Mouse (Mus musculus) NIH3T3 (cell line): ENCODE results near the gene Zfp318.

Experiments used
- DNase-seq: peaks from one replicate; pipeline ENCODE4 v3.0.0-alpha.2; 2012; ENCODE audit warnings: low read depth

Gene Zfp318

DNA sequence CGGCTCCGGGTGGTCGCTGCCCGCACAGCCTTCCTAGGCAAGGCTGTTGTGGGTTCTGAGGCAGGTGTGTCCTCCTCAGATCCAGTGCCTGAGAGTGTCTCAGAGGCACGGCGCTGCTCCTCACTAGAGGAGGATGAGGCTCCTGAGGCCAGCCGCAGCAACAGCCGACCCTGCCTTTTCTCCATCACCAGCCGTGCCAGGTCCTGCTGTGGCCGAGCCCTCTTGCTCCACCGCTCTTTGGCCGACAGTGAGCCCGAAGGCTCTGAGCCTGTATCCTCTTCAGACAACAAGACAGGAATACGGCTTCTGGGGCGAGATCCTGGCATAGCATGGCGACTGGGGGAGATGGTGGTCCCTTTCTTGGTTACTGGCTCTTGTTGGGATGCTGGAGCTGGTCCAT lies 62.7 kb downstream of the Zfp318 start:
- no peak for DNase-seq

DNA sequence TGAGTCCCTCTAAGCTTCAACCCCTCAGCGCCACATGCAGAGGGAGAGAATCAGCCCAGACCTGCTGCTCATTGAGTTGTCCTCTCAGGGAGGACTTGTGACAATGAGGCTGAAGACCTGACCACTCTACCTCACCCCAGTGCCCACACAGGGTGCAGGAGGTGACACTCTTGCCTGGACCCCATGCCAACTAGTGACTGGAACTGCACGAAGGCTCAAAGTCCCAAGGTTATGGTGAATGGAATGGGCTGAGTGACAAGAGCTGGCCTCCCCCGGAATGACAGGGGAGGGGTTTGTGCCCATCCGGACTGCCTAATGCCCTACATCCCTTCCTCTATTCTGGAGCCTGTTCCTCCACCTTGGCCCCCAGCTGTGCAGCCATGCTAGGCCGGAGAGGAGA lies 69.2 kb downstream of the Zfp318 start:
- no peak for DNase-seq

DNA sequence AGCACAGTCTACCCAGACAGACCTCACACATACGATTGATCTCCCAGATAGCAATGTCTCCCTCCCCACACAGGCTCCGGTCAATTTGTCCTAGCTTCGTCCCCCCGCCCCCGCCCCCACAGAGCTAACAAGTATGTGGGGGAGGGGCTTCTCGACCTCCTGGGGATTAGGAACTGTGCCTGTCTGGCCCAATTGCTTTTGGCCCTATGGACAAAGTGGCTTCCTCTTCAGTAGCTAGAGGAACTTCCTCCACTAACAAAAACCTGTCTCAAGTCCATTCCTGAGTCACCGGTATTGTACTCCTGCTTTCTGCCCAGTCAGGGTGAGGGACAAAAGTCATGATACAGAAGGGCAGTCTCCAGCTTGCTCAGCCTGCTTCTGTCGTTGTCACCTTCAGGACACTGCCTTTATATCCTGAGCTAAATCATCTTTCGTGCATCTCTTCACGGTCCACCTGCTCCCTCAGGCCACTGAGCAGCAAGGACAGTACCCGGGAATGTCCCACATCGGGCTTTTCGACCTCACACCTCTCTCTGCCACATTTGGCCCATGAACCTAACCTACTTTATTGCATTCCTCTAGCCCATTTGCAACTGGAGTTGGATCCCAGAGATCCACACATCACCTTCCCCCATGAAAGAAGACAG lies 69.9 kb downstream of the Zfp318 start:
- no peak for DNase-seq

DNA sequence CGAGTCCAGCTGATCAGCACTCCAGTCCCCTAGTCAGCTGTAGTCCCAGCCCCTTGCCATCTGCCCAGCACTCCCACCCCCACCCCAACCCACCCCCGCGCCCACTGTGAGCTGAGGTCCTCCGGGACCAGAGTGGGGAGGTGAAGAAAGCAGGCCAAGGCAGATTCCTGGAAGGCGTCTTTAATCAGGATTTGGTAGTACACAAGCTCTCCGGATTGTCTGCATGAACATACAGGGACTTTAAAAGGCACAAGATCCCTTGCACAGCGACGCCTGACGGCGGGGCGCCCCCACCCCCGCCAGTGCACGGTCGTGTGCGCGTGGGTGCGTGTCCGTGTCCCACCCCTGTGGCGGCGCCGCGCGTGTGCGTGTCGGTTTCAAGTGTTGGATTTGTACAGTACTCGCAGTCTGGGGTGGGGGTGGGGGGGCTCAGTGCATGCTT lies 70.5 kb downstream of the Zfp318 start:
- no peak for DNase-seq

DNA sequence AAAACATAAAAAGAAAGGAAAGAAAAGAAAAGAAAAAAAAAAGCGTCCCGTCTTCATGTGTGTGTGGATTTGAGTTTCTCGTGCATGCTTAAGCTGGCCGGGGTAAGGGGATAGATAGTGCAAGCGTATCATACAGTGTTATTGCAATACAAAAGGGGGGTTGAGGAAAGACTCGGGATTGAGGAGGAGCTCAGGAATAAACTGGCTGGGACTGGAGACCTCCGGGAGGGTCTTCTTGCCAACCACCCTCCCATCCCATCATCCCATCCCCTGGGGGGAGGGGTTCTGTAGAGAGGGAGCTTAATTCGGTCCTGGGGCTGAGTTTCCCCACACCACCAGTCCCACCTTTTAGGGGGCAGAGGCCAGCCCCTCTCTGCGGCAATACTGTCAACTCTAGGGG lies 71.0 kb downstream of the Zfp318 start:
- DNase-seq, result no peak

DNA sequence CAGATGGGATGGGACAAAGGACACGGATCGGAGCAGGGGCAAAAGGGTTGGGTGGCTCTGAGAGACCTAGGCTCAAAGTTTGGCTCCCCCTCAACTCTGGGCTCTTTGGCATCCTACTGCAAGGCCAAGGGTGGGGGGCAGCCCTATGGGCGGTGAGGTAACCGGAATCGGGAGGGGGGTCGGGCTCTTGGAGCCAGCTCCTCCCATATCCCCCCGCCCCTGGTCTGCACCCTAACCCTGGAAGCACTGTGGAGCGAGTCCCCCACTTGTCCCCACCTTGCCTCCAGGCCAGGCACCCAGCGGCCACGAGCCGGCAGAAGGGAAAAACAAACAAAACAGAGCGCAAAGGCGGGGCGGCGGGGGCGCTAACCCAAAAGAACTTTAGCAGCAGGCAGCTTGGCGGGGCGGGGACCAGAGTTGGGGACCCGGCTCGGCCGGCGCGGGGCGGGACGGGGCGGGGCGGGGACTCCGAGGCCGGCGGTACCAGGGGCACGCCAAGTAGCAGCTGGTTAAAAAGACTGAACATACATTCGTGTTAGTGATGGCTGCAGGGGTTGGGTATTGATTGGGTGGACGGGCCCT lies 71.7 kb downstream of the Zfp318 start:
- no peak for DNase-seq

DNA sequence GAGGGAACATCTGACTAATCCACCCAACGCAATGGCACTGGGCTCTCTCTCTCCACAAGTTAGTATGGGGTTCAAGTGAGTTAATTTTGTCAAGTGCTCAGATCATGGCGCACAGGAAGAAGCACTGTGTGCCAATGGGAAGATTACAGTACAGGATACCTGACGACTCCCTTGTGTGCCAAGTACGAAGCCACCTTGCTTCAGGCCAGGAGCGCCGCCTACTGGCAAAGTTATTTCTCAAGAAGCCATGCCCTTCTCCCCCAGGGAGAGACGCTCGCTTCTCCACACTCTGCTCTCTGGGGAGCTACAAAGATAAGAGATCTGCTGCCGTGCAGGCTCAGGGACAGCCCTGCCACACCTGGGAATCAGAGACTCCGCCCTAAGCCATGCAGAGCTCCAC lies 74.3 kb downstream of the Zfp318 start:
- peak; percentile 45 for DNase-seq

DNA sequence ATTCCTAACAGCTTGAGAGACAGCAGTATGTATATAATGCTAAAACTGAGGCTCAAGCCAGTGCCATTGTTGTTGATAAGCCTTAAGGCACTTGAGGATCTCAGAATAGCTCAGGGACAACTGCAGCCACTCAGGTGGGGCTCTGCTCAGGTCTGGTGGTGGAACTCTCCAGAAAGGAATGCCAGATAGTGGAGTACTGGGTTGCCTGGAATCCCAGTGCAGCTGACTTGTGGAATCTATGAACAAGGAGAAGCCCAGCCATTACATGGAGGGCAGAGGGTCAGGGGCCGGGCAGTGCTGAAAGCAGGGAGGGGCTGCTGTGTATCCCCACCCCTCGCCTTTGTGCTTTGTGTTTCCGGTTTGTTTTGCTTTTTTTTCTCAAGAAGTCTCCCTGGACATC lies 74.9 kb downstream of the Zfp318 start:
- no peak for DNase-seq

DNA sequence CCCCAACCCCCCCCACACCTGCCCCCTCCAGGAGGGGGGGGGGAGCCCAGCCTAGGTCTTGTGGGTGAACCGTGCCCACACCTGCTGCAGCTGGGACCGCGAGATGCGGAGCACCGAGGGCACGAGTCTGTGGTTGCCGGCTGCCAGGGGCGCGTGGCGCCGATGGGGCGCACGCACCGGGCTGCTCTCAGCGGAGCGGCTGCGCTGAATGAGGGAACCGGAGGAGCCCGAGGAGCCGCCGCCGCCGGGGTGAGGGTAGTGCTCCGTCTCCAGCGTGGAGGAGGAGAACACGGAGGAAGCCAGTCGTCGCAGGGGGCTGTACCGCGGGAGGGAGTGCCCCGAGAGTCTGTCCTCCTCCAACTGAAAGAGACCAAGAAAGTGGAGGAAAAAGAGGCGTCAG lies 77.1 kb downstream of the Zfp318 start:
- DNase-seq, result no peak

DNA sequence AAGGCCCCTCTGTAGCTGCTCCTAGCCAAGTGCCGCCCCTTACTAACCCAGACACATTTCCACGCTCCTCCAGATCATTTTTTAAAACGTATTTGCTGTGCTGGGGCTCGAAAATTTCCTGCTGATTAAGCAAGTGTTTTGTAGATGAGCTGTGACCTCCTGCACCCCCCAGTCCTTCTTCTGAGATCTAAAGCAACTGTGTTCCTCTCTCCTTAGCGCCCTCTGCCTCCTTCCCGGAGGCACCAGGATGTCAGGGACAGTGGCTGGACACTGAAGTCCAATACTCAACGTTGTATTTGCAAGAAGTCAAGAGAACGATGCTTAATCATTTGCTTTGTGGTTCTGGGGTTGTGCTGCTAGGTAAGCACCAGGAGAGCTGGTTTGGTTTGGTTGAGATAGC lies 77.8 kb downstream of the Zfp318 start:
- DNase-seq, result no peak

DNA sequence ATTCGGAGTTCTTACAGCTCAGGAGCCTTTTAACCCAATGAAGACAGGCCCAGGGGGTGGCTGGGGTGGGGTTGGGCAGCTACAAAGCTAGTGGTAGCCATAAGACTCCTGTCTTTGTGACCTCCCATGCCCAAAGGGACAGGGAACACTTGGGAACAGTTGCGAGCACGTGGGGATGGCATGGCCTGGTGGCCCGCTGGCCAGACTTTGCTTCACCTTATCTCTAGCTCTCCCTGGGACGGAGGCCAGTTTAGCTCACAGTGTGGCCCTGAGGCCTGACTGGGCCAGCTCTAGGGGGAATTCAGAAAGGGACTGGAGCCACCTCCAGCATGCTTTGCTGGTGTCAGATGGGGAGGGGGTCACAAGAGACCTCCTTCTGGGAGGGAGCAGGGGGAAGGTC lies 78.7 kb downstream of the Zfp318 start:
- DNase-seq, result no peak

DNA sequence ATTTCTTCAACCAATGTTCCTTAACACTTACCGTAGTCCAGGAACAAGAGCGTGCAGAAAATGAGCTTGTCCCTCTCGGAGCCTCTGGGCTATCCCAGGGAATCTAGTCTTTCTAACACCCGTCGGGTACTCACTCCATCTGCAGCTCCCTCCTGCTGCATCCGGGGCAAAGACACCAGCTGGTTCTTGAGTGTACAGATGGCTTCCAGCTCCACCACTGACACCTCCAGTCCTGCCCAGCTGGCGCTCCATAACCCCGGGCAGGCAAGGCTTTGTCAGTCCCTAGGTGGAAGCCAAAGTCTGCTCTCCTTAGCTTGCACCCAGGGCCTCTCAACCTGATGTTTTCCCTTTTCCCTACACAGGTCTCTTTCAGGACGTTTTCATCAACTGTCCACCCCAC lies 84.3 kb downstream of the Zfp318 start:
- no peak for DNase-seq
